Mouse (Mus musculus) left cerebral cortex, adult 18-20 months (tissue): Measurements from ENCODE around the gene Gstm5. TPM values are rescaled to one million over a fixed set of nuclear protein-coding genes. Genes with fewer than 3 reads are reported as not detected.
"Not testable (repeated sequence)": the region's sequence is repeated elsewhere in the genome, so short reads cannot be mapped to it uniquely, and the experiment has no call there.

Experiments used
- DNase-seq, 2 experiments: peaks; one replicate each; pipeline ENCODE4 v3.0.0; 2021 to 2022; ENCODE audit warnings: low spot score in 2 of 2, mixed read lengths in 1 of 2
- total RNA-seq, 2 experiments: library from RNA; stranded (reverse); gene quantifications; 2 replicates each; pipeline ENCODE4 v1.2.3; 2021

The Gstm5 gene
- total RNA-seq, 2 experiments from 2014 or later = 229 to 250 TPM

DNA sequence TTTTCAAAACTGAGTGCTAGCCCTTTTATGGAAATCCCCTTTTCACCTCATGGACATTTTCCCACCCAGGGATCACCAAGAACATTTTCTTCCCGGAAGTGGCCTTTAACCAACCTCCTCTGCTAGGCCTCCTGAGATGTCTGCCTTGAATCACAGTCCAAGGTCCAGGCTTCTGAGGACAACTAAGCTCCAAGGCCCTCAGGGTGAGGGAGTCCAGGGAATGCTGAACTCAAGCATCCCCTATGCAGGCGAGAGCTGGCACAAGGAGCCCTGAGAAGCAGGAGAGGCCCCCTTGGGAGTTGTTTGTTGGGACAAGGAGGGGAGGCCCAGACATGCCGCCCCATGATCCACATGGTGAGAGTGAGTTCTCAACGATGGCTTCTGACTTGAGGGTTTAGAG is 25.7 kb upstream of the Gstm5 start:
- DNase-seq = no peak

GRCm38 (mm10) chr3:107873335-107874251 is 22.0 kb upstream of the Gstm5 start:
- no peak for DNase-seq

DNA sequence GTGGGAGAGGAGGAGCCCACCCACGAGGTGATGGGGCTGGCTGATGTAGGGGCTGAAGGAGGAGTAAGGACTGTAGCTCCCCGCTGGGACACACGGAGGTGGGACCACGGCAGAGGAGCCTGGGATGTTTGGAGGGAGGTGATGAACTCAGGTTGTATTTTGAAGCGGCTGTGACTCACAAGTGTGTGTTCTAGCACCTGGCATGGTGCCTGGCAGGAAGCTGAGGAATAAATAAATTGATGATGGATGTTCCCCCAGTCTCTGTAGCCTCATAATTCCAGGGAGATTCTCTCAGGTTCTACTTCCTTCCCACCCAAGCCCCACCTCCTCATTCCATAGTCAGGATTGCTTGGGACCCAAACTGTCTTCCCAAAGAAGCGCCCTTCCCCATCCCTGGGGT is 20.4 kb upstream of the Gstm5 start:
- no peak for DNase-seq

DNA sequence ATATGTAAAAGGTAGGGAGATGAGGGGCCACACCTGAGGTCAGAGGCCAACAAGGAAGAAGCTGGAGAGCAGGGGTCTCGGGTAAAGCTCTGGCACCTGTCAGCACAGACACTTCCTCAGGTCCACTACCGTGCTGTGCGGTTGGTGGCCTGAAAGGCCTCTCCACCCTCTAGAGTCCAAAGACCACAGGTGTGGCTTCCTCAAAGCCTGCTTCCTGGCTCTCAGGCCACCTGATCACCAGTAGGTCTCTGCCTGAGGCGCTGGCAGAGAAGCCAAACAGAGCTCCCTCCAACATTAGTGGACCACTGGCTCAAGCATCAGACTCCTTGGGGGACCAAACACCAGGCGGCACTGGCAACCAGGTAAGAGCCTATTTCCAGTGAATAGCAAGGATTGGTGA is 18.6 kb upstream of the Gstm5 start, which contains the start of gene Eps8l3:
TSS of gene Eps8l3 (plus strand) at position 225 of the 400 bp plus-strand sequence.
- no peak for DNase-seq

DNA sequence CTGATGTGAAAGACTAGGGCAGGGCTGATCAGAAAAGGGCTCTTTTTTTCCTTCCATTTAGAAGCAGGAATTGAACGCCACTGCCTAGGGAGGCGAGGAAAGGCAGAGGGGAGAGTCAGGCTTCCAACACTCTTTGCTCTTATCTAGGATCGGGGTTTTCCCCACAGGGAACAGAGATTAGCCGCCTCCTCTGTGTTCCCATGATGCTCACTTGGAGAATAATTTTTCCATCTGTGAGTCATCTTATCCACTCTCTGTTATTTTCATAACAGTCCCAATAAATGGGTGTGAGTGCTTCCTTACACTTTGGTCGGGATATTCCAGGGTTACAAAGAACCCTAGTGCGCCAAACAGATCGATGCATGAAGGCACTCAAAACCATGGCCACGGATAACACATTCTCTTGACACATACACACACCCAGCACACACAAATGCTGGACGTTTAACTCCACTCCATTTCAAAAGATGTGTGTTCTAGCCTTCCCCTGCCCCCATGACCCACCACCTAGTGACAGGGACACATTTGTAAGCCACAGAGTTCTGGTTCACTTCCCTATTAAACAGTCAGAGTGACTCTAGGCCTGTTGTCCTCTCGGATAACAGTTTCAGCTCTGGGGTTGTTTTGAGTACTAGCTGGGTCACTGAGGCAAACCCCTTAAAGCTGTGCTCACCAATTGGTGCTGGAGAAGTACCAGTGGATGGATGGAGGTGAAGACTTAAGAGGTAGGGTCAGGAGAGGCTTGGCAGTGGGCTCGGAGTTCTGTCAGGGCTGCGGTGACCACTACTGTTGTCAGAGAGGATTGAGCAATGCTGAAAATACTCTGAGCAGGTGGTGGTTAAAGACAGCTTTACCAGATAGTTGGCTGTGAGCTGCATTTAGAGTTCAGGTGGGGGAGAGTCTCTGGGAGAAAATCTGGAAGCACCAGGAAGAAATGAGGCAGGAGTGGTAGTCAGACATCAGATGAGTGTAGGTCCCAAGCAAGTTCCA is 17.6 kb upstream of the Gstm5 start:
- DNase-seq = no peak

DNA sequence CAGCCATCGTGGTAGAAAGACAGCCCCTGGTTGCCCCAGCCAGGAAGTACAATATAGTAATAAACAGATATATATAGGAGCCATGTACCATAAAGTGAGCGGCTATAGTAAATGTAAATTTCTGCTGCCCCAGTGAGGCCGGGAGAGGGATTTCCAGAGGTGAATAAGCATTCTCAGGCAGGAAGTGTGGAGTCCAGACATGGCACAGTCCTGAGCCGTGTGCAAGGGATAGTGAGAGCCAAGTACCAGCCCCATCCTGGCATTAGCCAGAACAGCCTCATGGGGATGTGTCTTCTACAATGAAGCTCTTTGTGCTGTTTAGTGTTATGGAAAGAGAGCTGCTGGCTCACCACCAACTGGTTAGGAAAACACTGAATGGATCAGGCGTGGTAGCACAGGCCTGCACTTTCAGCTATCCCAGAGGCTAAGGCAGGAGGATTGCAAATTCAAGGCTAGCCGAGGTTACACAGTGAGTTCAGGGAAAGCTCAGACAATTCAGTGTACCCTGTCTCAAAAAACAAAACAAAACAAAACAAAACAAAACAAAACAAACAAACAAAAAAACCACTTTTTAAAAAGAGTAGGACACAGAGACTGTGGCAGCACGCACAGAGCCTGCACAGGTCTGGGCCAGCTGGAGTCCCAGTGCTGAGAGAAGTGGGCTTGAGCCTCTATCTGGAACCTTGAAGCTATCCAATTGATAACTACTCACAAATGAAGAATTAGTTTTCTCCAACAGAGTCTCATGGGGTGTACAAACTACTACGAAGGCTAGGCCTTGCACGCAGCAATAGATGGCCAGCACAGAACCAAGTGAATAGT is 7.7 kb upstream of the Gstm5 start:
- peak; percentile 40 to 45 for DNase-seq

- DNase-seq = not testable (repeated sequence)
Measured at GRCm38 (mm10) chr3:107889236-107889635, 6.4 kb upstream of the Gstm5 start.

DNA sequence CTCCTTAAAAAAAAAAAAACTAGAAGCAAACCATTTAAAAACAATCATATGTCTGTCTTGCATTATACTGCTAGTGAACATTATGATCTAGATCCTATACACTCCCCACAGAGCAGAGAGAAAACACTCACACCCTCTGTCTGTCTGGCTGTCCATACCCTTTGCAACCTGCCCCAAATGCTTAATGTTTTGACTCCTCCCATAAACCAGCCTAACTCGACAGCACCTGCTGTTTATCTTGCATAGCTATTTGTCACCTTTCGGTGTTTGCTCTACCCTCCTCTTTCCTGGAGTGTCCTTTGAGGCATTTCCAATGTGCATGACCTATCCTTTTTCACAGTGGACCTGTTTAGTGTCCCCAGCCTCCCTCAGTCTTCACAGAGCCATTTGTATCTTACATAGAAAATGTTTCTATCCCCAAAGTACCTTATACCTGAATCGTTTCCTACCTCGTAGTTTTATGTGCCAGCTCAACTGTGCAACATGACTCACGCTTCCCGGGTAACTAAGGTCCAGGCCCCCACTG is 364 bp upstream of the Gstm5 start:
- no peak for DNase-seq

DNA sequence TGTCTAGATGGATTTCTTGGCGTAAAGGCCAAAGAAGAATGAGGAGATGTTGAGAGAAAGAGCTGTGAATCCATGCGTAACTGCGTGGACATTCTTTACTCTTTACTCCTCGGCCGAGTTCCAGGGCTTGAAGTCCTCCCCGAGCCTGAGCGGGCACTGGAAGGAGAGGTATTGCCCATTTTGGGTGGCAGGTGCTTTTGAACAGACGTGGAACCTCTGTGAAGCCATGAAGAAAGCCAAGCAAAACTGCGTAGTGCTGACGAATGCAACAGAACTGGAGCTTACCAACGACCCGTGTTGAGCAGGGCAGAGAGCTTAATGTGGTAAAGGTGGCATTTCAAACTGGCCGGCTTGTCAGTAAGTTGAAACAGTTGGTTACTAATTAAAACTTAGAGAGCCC is 3.1 kb downstream of the Gstm5 start:
- no peak for DNase-seq

DNA sequence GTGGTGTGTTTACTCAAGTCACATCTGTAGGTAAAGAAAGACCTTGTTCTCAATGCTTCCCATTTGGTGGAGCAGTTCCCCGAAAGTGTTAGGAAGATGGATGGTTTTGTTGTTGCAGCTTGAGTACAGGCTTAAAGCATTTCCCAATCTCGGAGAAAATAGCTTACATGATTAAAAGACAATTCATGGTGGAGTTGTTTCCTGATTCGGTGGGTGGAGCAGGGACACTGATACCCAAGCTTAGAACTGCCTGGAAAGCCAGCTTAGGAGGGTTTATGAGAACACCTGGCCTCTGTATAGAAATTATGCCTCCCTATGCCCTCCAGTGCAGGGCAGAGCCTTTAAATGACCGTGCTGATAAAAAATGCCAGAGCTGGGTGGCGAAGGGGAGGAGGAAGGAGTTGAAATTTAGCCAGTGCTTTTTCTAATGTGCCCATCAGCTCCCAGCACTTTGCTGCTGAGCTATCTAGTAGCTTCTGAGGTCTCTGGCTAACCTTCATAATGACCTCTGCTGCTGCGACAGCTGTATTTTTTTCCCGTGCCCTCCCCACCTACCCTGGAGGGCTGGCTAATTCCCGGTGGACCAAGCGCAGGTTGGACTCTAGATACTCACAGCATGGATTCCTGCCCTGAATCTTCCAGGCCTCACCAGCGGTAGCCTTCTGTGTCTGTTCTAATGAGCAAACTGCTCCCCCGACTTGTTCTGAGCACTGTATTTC is 5.5 kb downstream of the Gstm5 start:
- DNase-seq = no peak

DNA sequence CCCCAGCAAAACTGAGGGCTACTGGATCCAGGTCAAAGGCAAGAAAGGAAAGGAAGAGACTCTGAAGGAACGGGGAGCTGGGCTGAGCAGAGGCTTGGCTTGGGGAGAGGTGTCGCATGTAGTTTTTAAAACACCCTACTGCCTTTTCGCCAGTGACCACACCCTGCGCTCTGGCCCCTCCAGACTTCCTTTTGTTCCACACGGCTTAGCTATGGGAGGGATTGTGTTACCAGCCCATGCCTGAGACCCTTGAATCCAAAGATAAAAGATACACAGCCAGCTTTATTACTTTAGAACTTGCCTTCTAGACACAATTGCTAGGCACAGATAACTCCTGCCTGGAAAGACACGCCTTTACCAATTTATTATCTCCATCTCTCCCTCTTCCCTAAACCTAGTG is 10.3 kb downstream of the Gstm5 start:
- DNase-seq = no peak

GRCm38 (mm10) chr3:107916674-107917073 is 21.1 kb downstream of the Gstm5 start:
- DNase-seq = no peak

DNA sequence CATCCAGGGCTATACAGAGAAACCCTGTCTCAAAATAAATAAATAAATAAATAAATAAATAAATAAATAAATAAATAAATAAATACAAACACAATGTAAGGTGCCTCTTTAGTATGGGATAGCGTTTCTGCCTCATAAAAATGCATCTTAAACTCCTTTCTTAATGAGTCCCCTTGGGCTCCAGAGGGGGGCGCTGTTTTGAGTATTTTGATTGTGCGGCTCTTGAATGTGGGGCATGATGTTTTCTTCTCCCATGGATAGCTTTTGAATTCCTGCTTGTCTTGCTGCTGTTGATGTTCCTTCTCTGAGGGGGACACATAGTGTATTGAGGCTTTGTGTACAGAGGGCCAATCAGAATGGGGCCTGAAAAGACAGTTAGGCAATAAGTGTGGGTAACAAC is 21.5 kb downstream of the Gstm5 start:
- no peak for DNase-seq

GRCm38 (mm10) chr3:107917783-107918408 is 22.3 kb downstream of the Gstm5 start:
- peak; percentile 54 to 77 for DNase-seq

- no peak for DNase-seq
Measured at GRCm38 (mm10) chr3:107920348-107920747, 24.7 kb downstream of the Gstm5 start.

GRCm38 (mm10) chr3:107925335-107925734 is 29.7 kb downstream of the Gstm5 start:
- no peak for DNase-seq

- DNase-seq = no peak
Measured at GRCm38 (mm10) chr3:107927841-107928240, 32.2 kb downstream of the Gstm5 start.

DNA sequence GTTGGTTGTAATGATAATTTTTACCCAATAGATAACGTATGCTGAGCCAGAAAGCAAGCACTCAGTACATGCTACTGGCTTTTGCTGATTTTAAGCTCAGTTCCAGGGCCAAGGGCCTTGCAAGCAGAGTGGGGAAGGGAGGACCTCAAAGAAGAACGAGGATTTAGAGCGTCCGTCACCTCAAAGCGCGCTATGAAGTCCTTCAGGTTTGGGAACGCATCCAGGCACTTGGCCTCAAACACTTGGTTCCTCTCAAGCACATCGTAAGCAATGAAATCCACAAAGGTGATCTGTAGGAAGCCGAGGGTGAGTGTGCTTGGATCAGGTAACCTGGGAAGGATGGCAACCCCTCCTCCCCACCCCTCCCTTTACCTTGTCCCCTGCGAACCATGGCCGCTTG is 33.1 kb downstream of the Gstm5 start:
- no peak for DNase-seq

DNA sequence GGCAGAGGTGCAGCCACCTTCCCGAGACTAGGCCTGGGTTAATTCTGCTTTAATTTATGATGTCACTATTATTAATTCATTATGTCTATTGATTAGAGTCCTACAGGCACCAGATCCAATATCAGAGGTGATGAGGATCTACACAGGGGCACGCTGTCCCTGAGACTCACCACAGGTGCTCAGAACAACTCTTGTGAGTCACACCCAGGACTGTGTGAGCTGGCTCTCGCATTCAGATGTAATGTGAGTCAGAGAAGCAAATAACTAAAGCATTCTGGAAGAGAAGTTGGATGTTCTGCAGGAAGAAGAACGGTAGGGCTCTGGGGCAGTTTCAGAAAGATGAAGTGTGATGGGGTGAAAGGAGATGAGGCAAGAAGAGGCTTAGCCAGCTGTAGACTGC is 33.6 kb downstream of the Gstm5 start:
- DNase-seq = no peak
